Comparison of ENCODE assay signal across 22 mouse cellular contexts in the genomic region with DNA sequence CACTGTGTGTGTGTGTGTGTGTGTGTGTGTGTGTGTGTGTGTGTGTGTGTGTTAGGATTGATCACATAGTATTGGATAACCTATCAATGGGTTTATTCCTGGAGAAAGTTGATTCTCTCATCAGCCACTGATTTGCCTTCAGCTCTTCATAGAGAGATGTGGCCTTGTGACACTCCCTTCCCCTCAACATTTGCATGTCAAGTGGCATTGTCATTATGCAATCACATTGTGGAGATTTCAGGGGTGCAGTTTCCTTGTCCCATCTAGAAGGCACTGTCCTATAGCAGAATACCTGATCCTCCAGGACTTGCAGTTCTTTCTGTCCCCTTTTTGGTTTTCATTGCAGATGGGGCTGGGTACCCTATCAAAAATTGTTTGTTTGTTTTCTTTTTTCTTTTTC.
"Had no signal": no experiment of that assay in that cellular context is flagged by ENCODE, and none has a peak within 500 bp of the region (broad histone marks: within the 10 kb centered on the region; RNA-seq: fewer than 3 reads in every experiment).

No protein-coding gene starts in this region.

- H3K4me3 ChIP-seq: kidney, embryonic 15.5 days; left cerebral cortex, adult 2 months; limb, embryonic 10.5 days; limb, embryonic 13.5 days; liver, embryonic 12.5 days; liver, embryonic 15.5 days; lung, embryonic 15.5 days; myocyte; neural tube, embryonic 13.5 days; stomach, embryonic 15.5 days had no signal

- H3K4me1 ChIP-seq: kidney, embryonic 15.5 days; limb, embryonic 10.5 days; limb, embryonic 13.5 days; liver, embryonic 12.5 days; liver, embryonic 15.5 days; lung, embryonic 15.5 days; neural tube, embryonic 13.5 days; stomach, embryonic 15.5 days had no signal

- H3K9ac ChIP-seq: kidney, embryonic 15.5 days; limb, embryonic 13.5 days; liver, embryonic 12.5 days; liver, embryonic 15.5 days; lung, embryonic 15.5 days; neural tube, embryonic 13.5 days; stomach, embryonic 15.5 days had no signal

- H3K9me3 ChIP-seq: kidney, embryonic 15.5 days; limb, embryonic 10.5 days; limb, embryonic 13.5 days; liver, embryonic 12.5 days; liver, embryonic 15.5 days; lung, embryonic 15.5 days; neural tube, embryonic 13.5 days; stomach, embryonic 15.5 days had no signal

- H3K36me3 ChIP-seq: kidney, embryonic 15.5 days; limb, embryonic 10.5 days; limb, embryonic 13.5 days; liver, embryonic 12.5 days; liver, embryonic 15.5 days; lung, embryonic 15.5 days; neural tube, embryonic 13.5 days; stomach, embryonic 15.5 days had no signal

- ATAC-seq: liver, embryonic 12.5 days; midbrain, embryonic 16.5 days had no signal

- H3K4me2 ChIP-seq: kidney, embryonic 15.5 days; limb, embryonic 13.5 days; liver, embryonic 12.5 days; liver, embryonic 15.5 days; lung, embryonic 15.5 days; midbrain, embryonic 11.5 days; neural tube, embryonic 13.5 days; stomach, embryonic 15.5 days had no signal

- DNase-seq: kidney, postnatal 10 days; kidney, postnatal 36 days; layer of hippocampus, postnatal 36 days; liver; lung, postnatal 10 days; lung, postnatal 36 days; retina, postnatal 1 day; right cerebral cortex, postnatal 25 days; spleen, adult 18-20 months; thymus, postnatal 25 days had no signal

- H3K27ac ChIP-seq: kidney, embryonic 15.5 days; left cerebral cortex, adult 2 months; limb, embryonic 10.5 days; limb, embryonic 13.5 days; liver, embryonic 12.5 days; liver, embryonic 15.5 days; lung, embryonic 15.5 days; neural tube, embryonic 13.5 days; stomach, embryonic 15.5 days had no signal

- H3K27me3 ChIP-seq: kidney, embryonic 15.5 days; limb, embryonic 13.5 days; liver, embryonic 12.5 days; liver, embryonic 15.5 days; lung, embryonic 15.5 days; neural tube, embryonic 13.5 days; stomach, embryonic 15.5 days had no signal
